Mouse (Mus musculus): Measurements from ENCODE around the gene Hdhd5. TPM values are rescaled to one million over a fixed set of nuclear protein-coding genes. Genes with fewer than 3 reads are reported as not detected.
A peak's percentile ranks its signal among the peaks of the same experiment; 100 is the strongest.

Gene Hdhd5
- 15.2 and 18.2 TPM in 2 replicates for polyA plus RNA-seq (2014; fragmentation: Nextera tagmentation; extraction: Ambion mirVana)

- peak; percentile 97 for DNase-seq (ENCODE audit: low spot score)
- no peaks in the 10 kb centered on the region; the same call in 1 of the 2 replicates for H3K27me3 ChIP-seq (ENCODE audit: control insufficient read depth, insufficient read depth, low read length)
- under 1% methylated on average over 74 of the region's 75 CpGs for WGBS
- H3K9ac ChIP-seq (ENCODE audit: low read length), result peak within 1 kb of the TSS; percentile 94
- H3K27ac ChIP-seq (ENCODE audit: low read depth, low read length), result no peak within 1 kb of the TSS
- peaks cover 7% of the 10 kb centered on the region for H3K4me1 ChIP-seq (replicated peaks; ENCODE audit: control insufficient read depth, insufficient read depth, low read length)
- H3K9me3 ChIP-seq (ENCODE audit: control insufficient read depth, low read length), result no peaks in the 10 kb centered on the region
- peak within 1 kb of the TSS; percentile 86 for H3K4me3 ChIP-seq (ENCODE audit: low read depth, low read length)
- ATAC-seq (replicated peaks; ENCODE audit: low FRiP score), result peak; percentile 98
- H3K36me3 ChIP-seq (ENCODE audit: control insufficient read depth, insufficient read depth, low read length), result no peaks in the 10 kb centered on the region
- peak within 1 kb of the TSS; percentile 74 for H3K4me2 ChIP-seq (ENCODE audit: low read depth, low read length, severe bottlenecking)
Observed at GRCm38 (mm10) chr6:120531020-120531965, at the start of gene Hdhd5. Gene Hdhd5, minus strand, starts transcription at chr6:120531319.

GRCm38 (mm10) chr6:120580713-120581015 lies 49.5 kb upstream of the Hdhd5 start:
- peak overlapping the region; percentile 69 for H3K4me2 ChIP-seq (ENCODE audit: low read depth, low read length, severe bottlenecking)

GRCm38 (mm10) chr6:120579831-120580712 lies 49.0 kb upstream of the Hdhd5 start:
- ATAC-seq (replicated peaks; ENCODE audit: low FRiP score), result peak; percentile 91
- Histone ChIP-seq H3K4me1 (replicated peaks; ENCODE audit: control insufficient read depth, insufficient read depth, low read length) (peaks cover 11% of the 10 kb centered on the region), H3K36me3 (ENCODE audit: control insufficient read depth, insufficient read depth, low read length) (no peaks in the 10 kb centered on the region)

More at GRCm38 (mm10) chr6:120580713-120581015, 49.5 kb upstream of the Hdhd5 start:
- peak overlapping the region; percentile 34 for H3K4me3 ChIP-seq (ENCODE audit: low read depth, low read length)
- H3K27me3 ChIP-seq (ENCODE audit: control insufficient read depth, insufficient read depth, low read length), result no peaks in the 10 kb centered on the region
- no peak overlapping the region for H3K27ac ChIP-seq (ENCODE audit: low read depth, low read length)
- WGBS, result 0% methylated on average over 1 of the region's 1 CpGs
- H3K9ac ChIP-seq (ENCODE audit: low read length), result no peak overlapping the region
- no peaks in the 10 kb centered on the region for H3K9me3 ChIP-seq (ENCODE audit: control insufficient read depth, low read length)
- DNase-seq (ENCODE audit: low spot score) (no peak), ATAC-seq (replicated peaks; ENCODE audit: low FRiP score) (0 out of 2 replicates have a peak, but pooled peaks have one; percentile 14)
- peaks cover 11% of the 10 kb centered on the region for H3K4me1 ChIP-seq (replicated peaks; ENCODE audit: control insufficient read depth, insufficient read depth, low read length)
- no peaks in the 10 kb centered on the region for H3K36me3 ChIP-seq (ENCODE audit: control insufficient read depth, insufficient read depth, low read length)

GRCm38 (mm10) chr6:120579110-120579830 lies 48.2 kb upstream of the Hdhd5 start:
- H3K36me3 ChIP-seq (ENCODE audit: control insufficient read depth, insufficient read depth, low read length), result no peaks in the 10 kb centered on the region
- H3K4me1 ChIP-seq (replicated peaks; ENCODE audit: control insufficient read depth, insufficient read depth, low read length), result peaks cover 11% of the 10 kb centered on the region
- H3K27me3 ChIP-seq (ENCODE audit: control insufficient read depth, insufficient read depth, low read length), result no peaks in the 10 kb centered on the region
- peak overlapping the region; percentile 69 for H3K4me2 ChIP-seq (ENCODE audit: low read depth, low read length, severe bottlenecking)
- peak; percentile 64 for DNase-seq (ENCODE audit: low spot score)
- H3K9me3 ChIP-seq (ENCODE audit: control insufficient read depth, low read length), result no peaks in the 10 kb centered on the region
- ATAC-seq (replicated peaks; ENCODE audit: low FRiP score), result peak; percentile 36; the same call in 1 of the 2 replicates
- H3K4me3 ChIP-seq (ENCODE audit: low read depth, low read length), result peak overlapping the region; percentile 34
- H3K27ac ChIP-seq (ENCODE audit: low read depth, low read length), result peak overlapping the region; percentile 19
- WGBS, result 3% methylated on average over 21 of the region's 21 CpGs
- peak overlapping the region; percentile 42 for H3K9ac ChIP-seq (ENCODE audit: low read length)

More at GRCm38 (mm10) chr6:120579831-120580712, 49.0 kb upstream of the Hdhd5 start:
- Histone ChIP-seq H3K27ac (ENCODE audit: low read depth, low read length) (peak overlapping the region; percentile 19; the same call in 1 of the 2 replicates), H3K4me2 (ENCODE audit: low read depth, low read length, severe bottlenecking) (peak overlapping the region; percentile 69), H3K9me3 (ENCODE audit: control insufficient read depth, low read length) (no peaks in the 10 kb centered on the region), H3K9ac (ENCODE audit: low read length) (peak overlapping the region; percentile 42), H3K27me3 (ENCODE audit: control insufficient read depth, insufficient read depth, low read length) (no peaks in the 10 kb centered on the region), H3K4me3 (ENCODE audit: low read depth, low read length) (peak overlapping the region; percentile 34)
- peak; percentile 84 for DNase-seq (ENCODE audit: low spot score)
- under 1% methylated on average over 21 of the region's 23 CpGs for WGBS

GRCm38 (mm10) chr6:120578471-120578870 lies 47.4 kb upstream of the Hdhd5 start:
- H3K27ac ChIP-seq (ENCODE audit: low read depth, low read length), result no peak overlapping the region
- no peak overlapping the region for H3K4me3 ChIP-seq (ENCODE audit: low read depth, low read length)
- no peaks in the 10 kb centered on the region for H3K36me3 ChIP-seq (ENCODE audit: control insufficient read depth, insufficient read depth, low read length)
- H3K27me3 ChIP-seq (ENCODE audit: control insufficient read depth, insufficient read depth, low read length), result no peaks in the 10 kb centered on the region
- no peak for ATAC-seq (replicated peaks; ENCODE audit: low FRiP score)
- no peaks in the 10 kb centered on the region for H3K9me3 ChIP-seq (ENCODE audit: control insufficient read depth, low read length)
- DNase-seq (ENCODE audit: low spot score), result no peak
- 48% methylated on average over 5 of the region's 5 CpGs for WGBS
- H3K4me1 ChIP-seq (replicated peaks; ENCODE audit: control insufficient read depth, insufficient read depth, low read length), result peaks cover 11% of the 10 kb centered on the region
- no peak overlapping the region for H3K4me2 ChIP-seq (ENCODE audit: low read depth, low read length, severe bottlenecking)
- no peak overlapping the region; the same call in 1 of the 2 replicates for H3K9ac ChIP-seq (ENCODE audit: low read length)

- WGBS, result 95% methylated on average over 1 of the region's 1 CpGs
- ATAC-seq (replicated peaks; ENCODE audit: low FRiP score) (no peak), DNase-seq (ENCODE audit: low spot score) (no peak)
- no peaks in the 10 kb centered on the region for H3K27me3 ChIP-seq (ENCODE audit: control insufficient read depth, insufficient read depth, low read length)
- no peak overlapping the region for H3K27ac ChIP-seq (ENCODE audit: low read depth, low read length)
- H3K36me3 ChIP-seq (ENCODE audit: control insufficient read depth, insufficient read depth, low read length), result no peaks in the 10 kb centered on the region
- H3K4me2 ChIP-seq (ENCODE audit: low read depth, low read length, severe bottlenecking), result no peak overlapping the region
- H3K9ac ChIP-seq (ENCODE audit: low read length), result no peak overlapping the region
- H3K9me3 ChIP-seq (ENCODE audit: control insufficient read depth, low read length), result no peaks in the 10 kb centered on the region
- H3K4me1 ChIP-seq (replicated peaks; ENCODE audit: control insufficient read depth, insufficient read depth, low read length), result no peaks in the 10 kb centered on the region
- H3K4me3 ChIP-seq (ENCODE audit: low read depth, low read length), result no peak overlapping the region
Observed at GRCm38 (mm10) chr6:120572372-120572771, 41.3 kb upstream of the Hdhd5 start.

GRCm38 (mm10) chr6:120568257-120568656 lies 37.1 kb upstream of the Hdhd5 start:
- no peaks in the 10 kb centered on the region for H3K4me1 ChIP-seq (replicated peaks; ENCODE audit: control insufficient read depth, insufficient read depth, low read length)
- DNase-seq (ENCODE audit: low spot score) (no peak), ATAC-seq (replicated peaks; ENCODE audit: low FRiP score) (no peak)
- 77% methylated on average over 1 of the region's 1 CpGs for WGBS
- H3K9me3 ChIP-seq (ENCODE audit: control insufficient read depth, low read length), result no peaks in the 10 kb centered on the region
- H3K4me2 ChIP-seq (ENCODE audit: low read depth, low read length, severe bottlenecking), result no peak overlapping the region
- H3K9ac ChIP-seq (ENCODE audit: low read length), result no peak overlapping the region
- H3K4me3 ChIP-seq (ENCODE audit: low read depth, low read length), result no peak overlapping the region
- H3K36me3 ChIP-seq (ENCODE audit: control insufficient read depth, insufficient read depth, low read length), result no peaks in the 10 kb centered on the region
- H3K27me3 ChIP-seq (ENCODE audit: control insufficient read depth, insufficient read depth, low read length), result no peaks in the 10 kb centered on the region
- no peak overlapping the region for H3K27ac ChIP-seq (ENCODE audit: low read depth, low read length)
